Mouse (Mus musculus) adrenal gland, adult (tissue): ENCODE data around the gene Syne1.

Experiments
- DNase-seq, 2 experiments: peaks; one replicate each; pipeline ENCODE4 v3.0.0; 2022 to 2023; ENCODE audit warnings: low spot score in 1 of 2; ENCODE audit not compliant: inconsistent age in 2 of 2

Gene Syne1

DNA sequence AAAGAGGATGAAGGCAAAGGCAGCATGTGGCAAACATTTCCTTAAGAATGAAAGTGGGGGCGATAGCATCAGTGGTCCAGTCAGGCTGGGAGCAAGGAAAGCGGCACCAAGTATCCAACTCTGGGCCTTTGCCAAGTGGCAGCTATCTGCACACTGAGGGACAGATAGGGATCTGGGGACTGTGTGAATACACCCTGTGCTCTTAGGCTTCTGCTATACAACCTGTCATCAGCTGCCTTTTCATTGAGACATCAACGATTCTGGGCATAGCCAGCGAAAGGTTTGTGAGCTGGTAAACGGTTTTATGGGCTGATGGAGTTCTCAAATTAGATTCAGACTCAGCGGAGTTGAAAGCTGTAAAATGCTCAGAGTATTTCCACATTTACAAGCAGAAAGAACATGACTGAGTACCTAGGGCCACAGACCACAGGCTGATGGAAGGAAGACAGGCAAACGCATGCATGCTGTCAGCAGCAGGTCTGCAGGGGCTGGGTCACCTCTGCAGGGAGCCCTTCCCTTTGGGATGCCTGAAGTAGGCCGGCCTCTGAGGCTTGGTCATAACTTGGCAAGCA is 542.4 kb downstream of the Syne1 start:
- DNase-seq, result no peak

- no peak for DNase-seq
Observed at GRCm38 (mm10) chr10:4996592-4996991, 554.7 kb downstream of the Syne1 start.

DNA sequence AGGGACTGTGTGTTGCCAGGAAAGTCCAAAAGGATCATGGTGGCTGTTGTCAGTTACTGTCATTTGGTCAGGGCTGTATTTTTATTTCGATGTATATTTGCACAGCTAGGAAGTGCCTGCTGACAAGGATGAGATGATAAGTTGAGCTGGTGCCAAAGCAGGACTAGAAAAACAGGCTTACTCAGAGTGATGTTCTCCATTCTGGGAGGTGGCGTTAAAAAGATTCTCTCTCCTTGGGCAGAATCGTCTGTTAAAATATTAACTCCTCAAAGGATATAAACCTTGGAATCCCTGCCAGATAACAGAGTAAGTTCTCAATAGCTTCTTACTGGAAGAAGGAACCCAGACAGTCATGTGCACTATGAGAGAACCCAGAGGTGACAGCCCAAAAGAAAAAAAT is 557.5 kb downstream of the Syne1 start:
- peak in 1 of 2 experiments; percentile 62 for DNase-seq

GRCm38 (mm10) chr10:4983919-4984318 is 567.4 kb downstream of the Syne1 start:
- DNase-seq, result peak in 1 of 2 experiments; percentile 49

DNA sequence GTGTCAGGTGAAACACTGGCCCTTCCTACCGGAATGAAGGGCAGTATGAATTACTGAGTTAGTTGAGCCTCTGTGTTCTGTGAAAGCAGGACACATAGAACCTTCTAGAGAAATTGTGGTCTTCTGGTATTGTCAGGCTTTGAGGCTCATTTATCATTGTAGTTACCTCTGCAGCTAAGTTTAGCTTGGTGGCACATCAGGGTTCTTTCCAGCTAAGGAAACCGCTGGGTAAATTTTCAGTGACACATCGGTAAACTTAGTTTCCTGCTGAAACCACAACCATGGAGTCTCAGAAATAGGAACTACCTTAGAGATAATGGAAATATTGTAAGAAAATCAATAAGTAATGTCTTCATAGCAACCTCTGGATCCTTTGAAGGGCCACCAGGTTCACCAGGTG is 573.9 kb downstream of the Syne1 start:
- DNase-seq, result no peak

GRCm38 (mm10) chr10:4976557-4976956 is 574.7 kb downstream of the Syne1 start:
- DNase-seq, result no peak

GRCm38 (mm10) chr10:4974246-4974645 is 577.0 kb downstream of the Syne1 start:
- peak in 1 of 2 experiments; percentile 81 for DNase-seq

DNA sequence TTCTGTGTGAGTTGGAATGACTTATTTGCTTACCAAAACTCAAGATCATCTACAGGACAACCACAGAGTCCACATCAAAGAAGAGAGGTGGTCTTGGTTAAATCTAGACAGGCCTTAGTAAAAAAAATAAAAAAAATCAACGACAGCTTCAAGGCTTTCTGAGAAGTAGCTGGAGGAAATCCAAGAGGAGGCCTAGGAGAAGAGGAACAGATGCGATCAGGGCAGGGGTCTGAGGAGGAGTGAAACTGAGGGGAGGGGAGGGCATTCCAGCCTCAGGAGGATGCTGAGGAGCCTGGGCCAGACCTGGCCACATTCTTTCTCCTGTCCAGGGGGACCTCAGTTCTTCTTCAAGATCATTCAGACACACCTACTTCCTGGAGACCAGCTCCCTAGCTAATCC is 579.3 kb downstream of the Syne1 start:
- peak in 1 of 2 experiments; percentile 59 for DNase-seq

DNA sequence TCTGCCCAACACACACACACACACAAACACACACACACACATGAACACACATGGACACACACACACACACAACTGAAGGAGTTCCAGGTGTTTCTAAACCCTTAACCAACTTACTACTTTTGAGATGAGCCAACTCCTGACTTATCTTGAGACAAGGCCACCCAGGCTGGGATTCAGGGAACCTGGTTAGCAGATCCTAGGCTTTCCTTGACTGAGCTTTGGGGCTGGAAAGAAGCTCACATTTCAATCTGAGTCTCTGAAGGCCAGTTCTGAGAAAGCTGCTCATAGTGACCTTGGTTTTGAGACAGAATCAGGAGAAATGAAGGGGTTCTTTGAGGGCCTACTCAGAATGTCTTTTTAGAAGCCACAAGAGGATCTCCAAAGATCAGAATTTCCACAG is 579.7 kb downstream of the Syne1 start:
- DNase-seq, result peak in 1 of 2 experiments; percentile 81

DNA sequence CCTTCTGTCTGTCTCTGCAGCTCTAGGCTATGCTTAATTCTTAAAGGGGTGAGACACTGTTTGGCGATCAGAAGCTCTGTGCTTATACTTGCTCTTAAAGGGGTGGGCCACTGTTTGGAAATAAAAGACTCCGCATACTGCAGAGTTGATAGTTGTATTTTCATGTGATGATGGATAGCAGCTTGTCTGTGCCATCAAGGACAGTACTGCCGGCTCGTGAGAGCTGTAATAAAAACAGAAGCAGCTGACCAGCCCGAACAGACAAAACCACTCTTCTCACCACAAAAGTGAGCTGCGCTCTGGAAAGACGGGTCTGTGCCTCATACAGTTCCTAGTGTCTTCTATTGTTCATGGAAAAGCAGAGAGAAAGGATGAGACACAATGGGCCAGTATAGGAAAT is 580.1 kb downstream of the Syne1 start:
- peak; percentile 40 to 76 for DNase-seq
